Mouse (Mus musculus): ENCODE data around the gene Sgsm1.

Gene Sgsm1

DNA sequence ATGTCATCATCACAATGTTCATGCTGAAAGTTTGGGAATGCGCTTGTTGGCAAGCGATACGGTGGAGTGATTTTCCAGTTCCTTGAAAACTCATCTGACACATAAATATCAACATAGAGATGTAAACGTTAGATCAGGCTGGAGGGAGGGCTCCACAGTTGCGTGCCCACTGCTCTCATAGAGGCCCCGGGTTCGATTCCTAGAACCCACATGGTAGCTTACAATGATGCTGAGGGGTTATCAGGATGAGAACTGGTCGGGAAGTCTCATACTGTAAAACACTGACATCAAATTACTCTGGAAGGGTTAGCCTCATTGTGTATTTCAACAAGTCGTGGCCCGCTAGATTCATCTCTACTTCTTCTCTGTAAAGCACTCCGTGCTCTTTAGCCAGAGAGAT lies 24.5 kb downstream of the Sgsm1 start:
- DNase-seq (ENCODE audit: extremely low read depth, low read depth) = no peak

DNA sequence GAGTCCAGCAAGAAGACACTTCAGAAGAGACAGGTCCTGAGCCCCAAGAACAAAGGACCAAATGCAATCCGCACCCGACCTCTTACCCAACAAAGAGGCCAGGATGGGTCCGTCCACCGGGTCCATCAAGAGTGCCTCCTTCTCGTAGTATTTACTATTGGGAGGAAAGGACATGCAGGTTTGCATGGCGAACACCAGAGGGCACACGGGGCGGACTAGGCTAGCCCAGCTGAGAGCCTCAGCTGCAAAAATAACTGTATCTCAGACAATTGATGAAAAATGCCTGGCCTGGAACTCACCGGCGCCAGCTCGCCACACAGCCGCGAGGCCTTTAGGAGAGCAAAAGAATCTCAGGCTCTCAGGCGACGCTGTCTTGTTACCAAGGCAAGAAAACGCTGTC lies 25.0 kb downstream of the Sgsm1 start:
- DNase-seq (ENCODE audit: extremely low read depth, low read depth) = no peak

DNA sequence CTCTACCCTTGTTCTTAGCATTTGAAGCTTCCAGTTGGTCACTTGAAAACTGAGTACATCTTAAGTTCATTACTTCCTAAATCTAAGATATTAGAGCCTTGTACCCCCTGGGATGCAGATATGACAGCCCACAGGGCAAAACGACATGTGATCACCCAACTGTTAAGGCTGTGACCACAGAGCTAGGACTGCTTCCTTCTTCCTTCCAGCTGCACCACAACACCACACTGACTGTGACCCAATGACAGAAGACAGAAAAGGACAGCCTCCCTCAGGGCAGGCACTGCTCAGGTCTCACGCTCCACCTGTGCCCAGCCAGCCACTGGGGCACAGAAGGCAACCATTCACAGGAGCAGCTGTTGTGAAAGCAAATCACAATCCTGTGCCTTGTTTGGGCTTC lies 26.9 kb downstream of the Sgsm1 start:
- no peak for DNase-seq (ENCODE audit: extremely low read depth, low read depth)

DNA sequence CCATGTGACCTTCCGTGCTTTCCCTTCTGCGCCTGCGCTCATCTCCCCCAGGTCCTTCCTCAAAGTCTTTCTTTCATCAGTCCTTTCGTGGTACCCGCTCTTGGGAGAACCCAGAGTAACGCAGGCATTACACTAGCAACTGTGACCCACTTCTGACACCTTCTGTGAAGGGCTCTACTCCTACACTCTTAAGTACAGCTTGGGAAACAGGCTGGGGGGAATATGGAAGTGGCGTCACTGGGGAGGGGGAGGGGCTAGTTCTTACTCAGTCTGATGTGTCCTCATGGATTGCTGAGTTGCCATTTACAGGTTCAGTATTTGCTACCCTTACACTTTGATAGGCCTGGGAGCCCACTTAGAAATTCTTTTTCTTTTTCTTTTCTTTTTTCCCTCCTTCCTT lies 29.0 kb downstream of the Sgsm1 start:
- no peak for DNase-seq (ENCODE audit: extremely low read depth, low read depth)

DNA sequence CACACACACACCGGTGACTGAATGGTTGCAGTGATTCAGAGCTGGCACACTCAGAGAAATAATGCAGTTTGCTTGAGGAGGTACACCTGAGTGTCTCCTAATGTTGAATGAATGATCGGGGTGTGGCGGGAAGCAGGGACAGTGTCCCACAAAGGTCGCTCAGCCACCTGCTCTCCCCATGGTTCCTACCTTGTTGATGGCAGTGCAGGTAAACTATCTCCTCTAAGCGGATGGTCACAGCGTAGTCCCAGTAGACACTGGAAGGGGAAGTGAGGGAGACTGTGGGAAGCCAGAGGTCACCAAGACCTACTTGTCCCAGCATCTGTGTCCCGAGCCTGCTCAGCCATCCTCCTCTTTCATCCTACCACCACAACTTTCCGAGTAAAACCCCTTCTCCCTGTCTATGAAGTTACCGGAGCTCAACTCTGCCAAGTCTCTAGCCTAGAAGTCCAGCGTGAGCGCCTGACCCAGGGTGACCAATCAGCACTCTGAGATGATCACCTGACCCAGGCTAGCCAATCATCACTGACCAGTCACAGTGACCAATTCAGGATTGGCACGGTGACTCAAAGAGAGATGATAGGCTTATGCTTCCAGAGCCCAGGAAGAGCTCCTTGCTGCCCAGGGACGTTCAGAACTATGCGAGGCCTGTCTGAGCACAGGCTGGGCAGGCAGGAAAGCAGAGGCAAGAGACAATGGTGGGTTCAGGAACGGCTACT lies 30.3 kb downstream of the Sgsm1 start:
- no peak for DNase-seq (ENCODE audit: extremely low read depth, low read depth)

- no peak for DNase-seq (ENCODE audit: extremely low read depth, low read depth)
Measured at GRCm38 (mm10) chr5:113275839-113276238, 34.7 kb downstream of the Sgsm1 start.

DNA sequence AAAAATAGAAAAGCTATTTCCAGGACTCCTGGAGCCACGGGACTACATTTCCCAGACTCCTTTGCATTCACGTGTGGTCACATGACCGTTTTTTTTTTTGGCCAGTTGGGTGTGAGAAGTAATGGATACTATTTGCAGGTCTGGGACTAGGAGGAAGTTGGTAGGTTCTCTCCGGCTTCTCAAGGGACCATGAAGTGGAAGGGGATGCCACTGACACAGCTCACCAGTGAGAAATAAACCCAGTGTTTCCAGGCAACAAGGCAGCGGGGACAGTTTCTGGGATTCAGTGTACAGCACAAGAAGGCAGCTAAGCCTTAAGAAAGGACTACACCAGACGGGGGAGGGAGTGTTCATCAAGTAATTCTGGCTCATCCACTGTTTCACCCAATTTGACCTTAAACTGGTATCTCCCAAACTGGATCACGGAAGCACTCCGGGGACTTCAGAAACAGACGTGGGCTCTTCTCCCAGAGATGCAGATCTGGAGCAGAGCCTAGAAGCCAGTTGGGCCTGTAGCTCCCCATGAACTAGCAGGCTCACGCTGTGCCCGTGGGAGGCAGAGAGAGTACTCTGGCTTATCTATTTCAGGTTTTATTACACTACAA lies 39.3 kb downstream of the Sgsm1 start:
- DNase-seq (ENCODE audit: extremely low read depth, low read depth) = no peak

DNA sequence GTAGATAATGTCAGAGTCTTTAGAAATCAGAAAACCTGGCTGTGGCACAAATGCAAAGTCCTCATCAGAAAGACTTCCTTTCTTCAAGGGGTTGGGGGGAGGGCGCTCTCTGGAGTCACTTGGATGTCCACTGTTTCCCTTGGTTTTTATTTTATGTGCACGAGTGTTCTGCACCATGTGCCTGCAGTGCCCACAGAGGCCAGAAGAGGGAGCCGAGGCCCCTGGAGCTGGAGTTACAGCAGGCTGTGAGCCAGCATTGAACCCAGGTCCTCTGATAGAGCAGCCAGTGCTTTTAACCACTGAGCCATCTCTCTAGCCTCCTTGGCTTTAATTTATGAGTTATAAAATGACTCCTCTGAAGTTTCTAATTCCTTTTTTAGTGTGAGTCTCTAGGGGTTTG lies 40.5 kb downstream of the Sgsm1 start:
- DNase-seq (ENCODE audit: extremely low read depth, low read depth) = no peak

- no peak for DNase-seq (ENCODE audit: extremely low read depth, low read depth)
Measured at GRCm38 (mm10) chr5:113268246-113268645, 42.3 kb downstream of the Sgsm1 start.

- no peak for DNase-seq (ENCODE audit: extremely low read depth, low read depth)
Measured at GRCm38 (mm10) chr5:113265637-113266036, 44.9 kb downstream of the Sgsm1 start.

GRCm38 (mm10) chr5:113250806-113251205 lies 59.8 kb downstream of the Sgsm1 start:
- no peak for DNase-seq (ENCODE audit: extremely low read depth, low read depth)

- DNase-seq (ENCODE audit: extremely low read depth, low read depth) = no peak
Measured at GRCm38 (mm10) chr5:113249263-113249930, 61.2 kb downstream of the Sgsm1 start.

DNA sequence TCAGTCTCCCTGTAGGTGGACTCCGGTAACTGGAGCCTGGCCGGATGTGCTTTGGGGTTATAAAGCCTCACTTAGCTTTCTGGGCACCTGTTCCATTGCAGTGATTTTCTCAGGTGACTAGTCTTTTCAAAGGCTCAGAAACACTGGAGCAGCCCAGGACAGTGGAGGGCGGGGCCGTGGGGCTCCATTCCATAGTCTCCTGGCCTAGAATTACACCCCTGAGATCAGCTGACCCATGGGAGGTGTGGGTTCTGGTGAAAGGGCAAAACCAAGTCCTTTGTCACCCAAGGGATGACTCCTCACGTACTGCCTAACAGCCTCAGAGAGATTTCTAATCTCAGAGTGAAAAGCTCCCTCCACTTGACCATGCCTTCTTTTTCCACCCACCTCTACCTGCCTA lies 80.4 kb downstream of the Sgsm1 start:
- no peak for DNase-seq (ENCODE audit: extremely low read depth, low read depth)

GRCm38 (mm10) chr5:113226632-113227102 lies 83.9 kb downstream of the Sgsm1 start, which contains the start of gene Tmem211:
Tmem211 (plus strand) TSS chr5:113226909.
- DNase-seq (ENCODE audit: extremely low read depth, low read depth) = no peak

- DNase-seq (ENCODE audit: extremely low read depth, low read depth) = no peak
Measured at GRCm38 (mm10) chr5:113225686-113226435, 84.7 kb downstream of the Sgsm1 start.

DNA sequence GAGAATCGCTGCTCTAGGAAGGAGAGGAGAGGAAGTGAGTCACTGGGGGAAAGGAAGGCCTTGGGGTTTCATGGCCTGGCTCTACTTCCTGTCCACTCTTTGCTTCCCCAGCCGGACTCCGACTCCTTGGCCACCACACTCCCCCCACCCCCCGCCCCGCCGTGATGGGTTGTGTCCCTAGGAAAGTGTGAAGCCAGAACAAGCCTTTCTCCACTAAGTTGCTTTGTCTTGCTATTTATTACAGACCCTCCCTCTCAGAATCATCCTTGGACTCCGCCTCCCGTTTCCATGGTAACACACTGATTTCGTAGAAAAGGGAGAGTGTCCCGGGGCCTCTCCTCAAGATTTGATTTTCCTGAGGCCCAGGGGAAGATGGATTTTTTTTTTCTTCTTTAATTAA lies 85.3 kb downstream of the Sgsm1 start:
- no peak for DNase-seq (ENCODE audit: extremely low read depth, low read depth)

DNA sequence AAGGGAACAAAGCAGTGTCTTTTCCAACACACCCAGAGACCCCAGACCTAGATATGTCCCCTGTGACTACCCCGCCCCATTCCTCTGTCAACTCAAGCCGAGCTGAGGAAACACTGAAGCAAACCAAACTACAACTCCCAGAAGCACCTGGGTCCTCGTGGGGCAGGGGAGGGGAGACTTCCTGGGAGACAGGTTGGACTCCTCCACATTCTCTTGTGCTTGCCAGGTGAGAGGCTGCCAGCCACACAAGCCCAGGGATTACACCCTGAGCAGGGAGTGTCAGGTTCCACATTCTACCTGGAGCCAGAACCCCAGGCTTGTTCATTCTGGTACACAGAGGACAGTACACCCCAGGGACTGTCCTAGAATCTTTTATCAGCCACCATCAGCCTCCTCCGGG lies 86.7 kb downstream of the Sgsm1 start:
- no peak for DNase-seq (ENCODE audit: extremely low read depth, low read depth)

DNA sequence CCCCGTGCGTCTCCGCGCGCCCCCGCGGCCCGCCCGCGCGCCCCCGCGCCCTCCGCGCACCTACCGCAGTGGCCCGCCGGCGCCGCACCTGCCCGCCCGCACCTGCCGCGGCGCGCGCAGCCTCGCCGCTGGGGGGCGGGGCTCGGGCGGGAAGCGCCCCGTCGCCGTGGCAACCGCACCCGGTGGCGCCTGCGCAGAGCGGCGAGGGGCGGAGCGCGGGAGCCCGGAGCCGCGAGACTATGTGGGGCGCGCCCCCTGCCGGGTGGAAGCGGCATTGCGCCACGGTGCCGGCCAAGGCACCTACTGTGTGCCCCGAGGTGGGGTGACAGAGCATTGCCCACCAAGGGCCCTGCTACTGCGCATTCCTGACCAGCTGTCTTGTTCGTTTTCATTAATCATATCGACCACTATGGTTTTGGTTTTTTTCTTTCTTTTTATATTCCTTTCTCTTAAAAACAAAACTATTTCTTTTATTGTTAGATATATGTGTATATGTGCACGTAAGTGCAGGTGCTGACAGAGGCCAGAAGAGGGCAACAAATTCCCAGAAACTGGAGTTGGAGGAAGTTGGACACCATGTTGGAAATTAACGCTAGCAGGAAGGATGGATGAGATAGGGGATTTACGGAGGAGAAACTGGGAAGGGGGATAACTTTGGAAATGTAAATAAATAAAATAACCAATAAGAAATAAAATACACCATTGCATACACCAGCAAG lies 89.3 kb downstream of the Sgsm1 start, which contains the start of gene 2900026A02Rik:
Gene 2900026A02Rik (minus strand): TSS at position 90 of the 719 bp plus-strand sequence.
- DNase-seq (ENCODE audit: extremely low read depth, low read depth) = no peak

- DNase-seq (ENCODE audit: extremely low read depth, low read depth) = no peak
Measured at GRCm38 (mm10) chr5:113220383-113221146, 90.0 kb downstream of the Sgsm1 start.

GRCm38 (mm10) chr5:113219876-113220275 lies 90.7 kb downstream of the Sgsm1 start:
- DNase-seq (ENCODE audit: extremely low read depth, low read depth) = no peak
